Mouse (Mus musculus) kidney, postnatal 0 days (tissue): ENCODE measurements around the gene Bola1. TPM values are rescaled to one million over a fixed set of nuclear protein-coding genes. Genes with fewer than 3 reads are reported as not detected.

Source experiments
- ATAC-seq: fragments of 200-750 bp; cut with Nextera tagmentation; replicated peaks from 2 replicates; pipeline ENCODE4 v1.8.0; 2017; ENCODE audit warnings: low read depth, moderate number of reproducible peaks, moderate TSS enrichment, moderate library complexity; ENCODE audit not compliant: low FRiP score
- DNase-seq: peaks from one replicate; pipeline ENCODE4 v3.0.0-alpha.2; 2016; ENCODE audit warnings: low spot score
- H3K27ac ChIP-seq: fragments of 300-500 bp; sonication (generic); 2 replicates; pipeline ENCODE4 v1.5.1; 2014; ENCODE audit warnings: mild to moderate bottlenecking
- H3K27me3 ChIP-seq: fragments of 300-500 bp; sonication (generic); 2 replicates; pipeline ENCODE4 v1.6.1; 2014; ENCODE audit warnings: low read length, mixed read lengths; ENCODE audit not compliant: insufficient read depth
- H3K36me3 ChIP-seq: fragments of 300-500 bp; sonication (generic); 2 replicates; pipeline ENCODE4 v1.6.1; 2014; ENCODE audit warnings: low read length, mixed read lengths; ENCODE audit not compliant: insufficient read depth
- H3K4me1 ChIP-seq: fragments of 300-500 bp; sonication (generic); replicated peaks from 2 replicates; pipeline ENCODE4 v1.6.1; 2014; ENCODE audit warnings: antibody characterized with exemption, low read length, mixed read lengths; ENCODE audit not compliant: insufficient read depth
- H3K4me2 ChIP-seq: fragments of 300-500 bp; sonication (generic); 2 replicates; pipeline ENCODE4 v1.6.1; 2014; ENCODE audit warnings: mild to moderate bottlenecking, low read length, moderate library complexity, mixed read lengths
- H3K4me3 ChIP-seq: fragments of 300-500 bp; sonication (generic); replicated peaks from 2 replicates; pipeline ENCODE4 v1.5.1; 2014; ENCODE audit warnings: low read depth, low read length
- H3K9ac ChIP-seq: fragments of 300-500 bp; sonication (generic); 2 replicates; pipeline ENCODE4 v1.6.1; 2014; ENCODE audit warnings: low read depth, low read length
- H3K9me3 ChIP-seq: fragments of 300-500 bp; sonication (generic); replicated peaks from 2 replicates; pipeline ENCODE4 v1.6.1; 2016; ENCODE audit warnings: low read length, inconsistent platforms, mixed read lengths
- CTCF ChIP-seq: IDR thresholded peaks from 2 replicates; pipeline ENCODE4 v1.5.1; 2016; ENCODE audit warnings: antibody characterized with exemption, low read depth, mild to moderate bottlenecking, moderate library complexity
- WGBS: fragments of 180-500 bp; shearing (Covaris S2); extraction: QIAGEN DNeasy Blood & Tissue Kit; methylation state at CpG from one replicate; pipeline ENCODE4 v1.1.7; 2014; 5-methylcytosine and 5-hydroxymethylcytosine counted together
- polyA plus RNA-seq: library from polyadenylated mRNA; unstranded; fragments of >200 nt; fragmentation: Nextera tagmentation; extraction: Ambion mirVana; gene quantifications from 2 replicates; pipeline ENCODE4 v1.2.1, GENCODE M21; 2015

Bola1 gene
- polyA plus RNA-seq, 1 experiment from 2014 or later, result 70.5 TPM

DNA sequence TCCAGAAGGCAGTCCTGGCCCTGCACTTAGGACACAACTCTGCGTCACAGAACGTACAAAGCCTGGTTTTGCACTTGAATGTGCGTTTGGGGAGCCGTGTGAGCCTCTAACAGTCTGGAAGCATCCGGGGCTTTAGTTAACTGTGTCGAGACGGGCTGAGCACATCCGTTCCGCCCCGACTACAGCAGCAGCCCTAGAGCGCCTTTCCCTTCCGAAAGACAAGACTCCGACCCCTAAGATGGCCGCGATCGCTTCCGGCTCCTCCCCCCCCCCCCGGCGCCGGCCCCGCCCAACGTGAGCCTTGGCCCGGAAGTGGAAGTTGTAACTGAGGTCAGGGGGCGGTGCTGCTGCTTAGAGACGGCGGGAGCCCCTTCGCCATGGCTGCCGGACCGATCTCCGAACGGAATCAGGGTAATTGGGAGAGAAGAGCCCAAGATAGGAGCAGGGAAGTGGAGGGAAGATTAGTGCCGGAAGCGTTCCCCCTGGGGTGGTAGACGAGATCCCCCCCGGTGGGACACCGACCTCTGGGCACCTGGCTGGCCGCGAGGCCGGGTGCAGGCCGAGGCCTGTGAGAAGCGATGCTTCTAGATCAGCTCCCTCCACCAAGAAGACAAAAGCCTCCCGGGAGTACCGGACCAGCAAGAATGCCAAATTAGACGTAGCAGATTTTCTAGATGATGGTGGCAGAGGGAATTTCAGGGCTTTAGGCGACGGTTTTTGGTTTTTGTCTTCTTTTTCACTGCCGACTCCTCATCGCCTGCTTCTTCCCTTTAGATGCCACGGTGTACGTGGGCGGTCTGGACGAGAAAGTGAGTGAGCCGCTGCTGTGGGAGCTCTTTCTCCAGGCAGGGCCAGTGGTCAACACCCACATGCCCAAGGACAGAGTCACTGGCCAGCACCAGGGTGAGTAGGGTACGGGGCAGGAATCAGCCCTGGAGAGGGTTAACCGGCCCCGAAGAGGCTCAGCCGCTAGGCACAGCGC is 47.0 kb downstream of the Bola1 start, which contains the start of gene Sf3b4:
Gene Sf3b4, plus strand, starts transcription at position 136 of the 982 bp plus-strand sequence.
- 1% methylated on average over 58 of the region's 58 CpGs for WGBS
- ATAC-seq, result peak; percentile 92
- H3K9me3 ChIP-seq, result no peaks in the 10 kb centered on the region
- peaks cover 26% of the 10 kb centered on the region for H3K36me3 ChIP-seq
- peak within 1 kb of the TSS; percentile 98 for H3K4me3 ChIP-seq
- H3K27ac ChIP-seq, result peak within 1 kb of the TSS; percentile 99
- TF ChIP-seq CTCF, result no peak
- H3K9ac ChIP-seq, result peak within 1 kb of the TSS; percentile 81
- no peaks in the 10 kb centered on the region for H3K27me3 ChIP-seq
- peak within 1 kb of the TSS; percentile 93 for H3K4me2 ChIP-seq
- DNase-seq, result peak; percentile 97
- peaks cover 20% of the 10 kb centered on the region for H3K4me1 ChIP-seq

DNA sequence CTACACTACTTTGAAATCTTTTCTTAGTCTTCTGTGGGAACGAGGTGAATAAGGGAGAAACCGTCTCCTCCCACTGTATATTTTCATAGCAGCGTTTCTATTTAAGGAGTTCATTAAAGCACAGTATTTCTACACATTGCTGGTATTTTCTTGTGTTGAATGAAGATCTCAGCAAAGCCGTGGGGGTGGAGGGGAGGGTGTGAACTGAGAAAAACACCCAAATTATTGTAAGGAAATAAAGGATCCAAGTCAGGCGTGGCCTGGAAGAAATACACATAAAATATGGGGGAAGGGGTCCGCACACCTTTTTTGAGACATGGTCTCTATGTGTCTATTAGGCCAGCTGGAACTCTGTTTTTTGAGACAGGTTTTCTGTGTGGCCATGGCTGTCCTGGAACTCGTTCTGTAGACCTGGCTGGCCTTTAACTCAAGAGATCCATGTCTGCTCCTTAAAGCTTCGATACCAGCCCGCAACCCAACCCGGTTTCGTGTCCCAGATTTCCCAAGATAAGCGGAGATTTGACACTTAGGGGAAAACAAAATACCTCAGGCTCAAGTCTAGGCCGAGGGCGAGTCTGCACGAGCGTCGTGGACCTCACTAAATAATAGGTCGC is 47.8 kb downstream of the Bola1 start:
- WGBS, result 11% methylated on average over 18 of the region's 18 CpGs
- DNase-seq, result no peak
- no peaks in the 10 kb centered on the region for H3K27me3 ChIP-seq
- H3K27ac ChIP-seq, result peak overlapping the region; percentile 99
- H3K4me3 ChIP-seq, result peak overlapping the region; percentile 98
- peak overlapping the region; percentile 81 for H3K9ac ChIP-seq
- no peak for TF ChIP-seq CTCF
- ATAC-seq, result no peak
- peak overlapping the region; percentile 93 for H3K4me2 ChIP-seq
- no peaks in the 10 kb centered on the region for H3K9me3 ChIP-seq
- peaks cover 21% of the 10 kb centered on the region; the same call in 1 of the 2 replicates for H3K36me3 ChIP-seq
- H3K4me1 ChIP-seq, result peaks cover 20% of the 10 kb centered on the region

DNA sequence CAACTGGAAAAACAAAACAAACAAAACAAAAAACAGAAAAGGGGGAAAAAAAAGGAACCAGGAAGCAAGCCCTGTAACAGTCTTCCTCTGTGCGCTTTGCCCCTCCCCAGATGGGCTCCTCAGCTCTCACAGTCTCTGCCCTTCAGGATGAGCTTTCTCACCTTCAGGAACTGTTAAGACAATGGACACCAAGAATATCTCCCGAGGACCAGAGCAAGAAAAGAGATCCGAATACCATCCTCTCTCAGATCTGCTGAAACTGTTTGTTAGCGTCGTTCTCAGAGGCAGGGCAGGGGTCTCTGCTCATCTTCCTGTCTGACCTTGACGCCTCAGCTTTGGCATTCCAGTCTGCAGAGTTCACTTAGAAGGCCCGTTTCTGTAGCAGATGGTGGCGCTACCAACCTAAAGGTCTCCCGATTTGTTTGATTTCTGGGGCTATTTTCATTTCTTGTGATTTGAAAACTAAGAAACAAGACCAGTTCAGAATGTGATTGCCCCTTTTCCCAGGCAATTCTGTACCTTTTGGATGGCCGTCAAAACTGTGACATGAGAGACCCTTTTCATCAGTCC is 48.4 kb downstream of the Bola1 start:
- Histone ChIP-seq H3K4me3 (peak overlapping the region; percentile 98), H3K27ac (peak overlapping the region; percentile 99), H3K4me2 (peak overlapping the region; percentile 93), H3K27me3 (no peaks in the 10 kb centered on the region), H3K4me1 (peaks cover 20% of the 10 kb centered on the region), H3K36me3 (peaks cover 15% of the 10 kb centered on the region; the same call in 1 of the 2 replicates), H3K9ac (peak overlapping the region; percentile 81), H3K9me3 (no peaks in the 10 kb centered on the region)
- no peak for TF ChIP-seq CTCF
- 50% methylated on average over 10 of the region's 10 CpGs for WGBS
- DNase-seq (peak; percentile 24), ATAC-seq (no peak)

DNA sequence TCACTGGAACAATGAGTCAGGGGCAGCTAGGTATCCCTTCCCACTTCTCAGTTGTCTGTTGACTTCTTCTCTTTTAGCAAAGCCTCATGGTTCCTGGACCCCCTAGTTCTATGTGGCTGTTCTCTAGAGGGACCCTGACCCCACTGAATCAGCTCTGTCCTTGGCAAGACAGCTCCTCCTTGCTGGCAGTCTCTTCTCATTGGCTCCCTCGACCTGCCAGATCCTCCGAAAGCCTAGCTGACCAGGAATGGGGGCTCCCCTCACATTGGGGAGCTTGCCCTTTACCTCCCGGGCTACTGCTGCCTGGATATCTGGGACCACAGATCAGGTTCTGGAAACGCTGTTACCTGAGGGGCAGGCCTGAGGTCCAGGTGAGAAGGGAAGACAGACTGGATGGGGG is 49.2 kb downstream of the Bola1 start:
- WGBS, result 91% methylated on average over 4 of the region's 4 CpGs

DNA sequence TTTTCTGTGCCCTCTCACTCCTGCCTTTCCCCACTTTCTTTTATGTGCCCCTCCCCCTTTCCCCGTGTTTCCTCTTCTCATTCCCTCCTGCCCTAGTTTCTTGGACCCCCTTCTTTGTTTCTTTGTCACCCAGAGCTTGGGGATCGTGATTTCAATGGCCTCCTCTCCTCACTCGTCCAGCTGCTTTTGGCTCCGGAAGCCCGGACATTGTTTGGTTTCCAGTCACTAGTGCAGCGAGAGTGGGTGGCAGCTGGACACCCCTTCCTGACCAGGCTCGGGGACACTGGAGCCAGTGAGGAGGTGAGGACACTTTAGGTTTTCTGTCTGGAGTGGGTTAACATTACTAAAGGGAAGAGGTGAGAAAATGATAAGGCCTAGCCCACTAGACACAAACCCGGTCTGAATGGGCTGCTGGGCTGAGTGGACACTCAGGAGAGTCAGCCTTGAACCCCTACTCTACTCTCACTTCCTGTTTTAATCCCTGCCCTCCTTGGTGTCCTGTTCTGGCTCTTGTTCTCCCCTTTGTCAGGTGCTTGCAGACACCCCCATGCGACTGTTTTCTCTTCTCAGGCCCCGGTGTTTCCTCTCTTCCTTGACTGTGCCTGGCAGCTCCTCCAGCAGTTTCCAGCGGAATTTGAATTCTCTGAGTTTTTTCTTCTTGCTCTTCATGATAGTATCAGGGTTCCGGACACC is 50.9 kb downstream of the Bola1 start:
- Histone ChIP-seq H3K4me2 (no peak overlapping the region), H3K36me3 (0 out of 2 replicates have a peak, but pooled peaks cover 6% of the 10 kb centered on the region), H3K27ac (no peak overlapping the region), H3K4me3 (no peak overlapping the region), H3K4me1 (peaks cover 16% of the 10 kb centered on the region; the same call in 1 of the 2 replicates), H3K9me3 (no peaks in the 10 kb centered on the region), H3K27me3 (no peaks in the 10 kb centered on the region), H3K9ac (no peak overlapping the region)
- 71% methylated on average over 12 of the region's 12 CpGs for WGBS
- DNase-seq (no peak), ATAC-seq (no peak)
- no peak for TF ChIP-seq CTCF

More for the DNA sequence above, 49.2 kb downstream of the Bola1 start:
- H3K4me2 ChIP-seq, result no peak overlapping the region
- no peak for ATAC-seq
- H3K9me3 ChIP-seq, result no peaks in the 10 kb centered on the region
- no peak for DNase-seq
- TF ChIP-seq CTCF, result no peak
- H3K27me3 ChIP-seq, result no peaks in the 10 kb centered on the region
- 0 out of 2 replicates have a peak overlapping the region, but pooled peaks have one; percentile 99 for H3K27ac ChIP-seq
- H3K4me1 ChIP-seq, result peaks cover 20% of the 10 kb centered on the region
- no peak overlapping the region for H3K4me3 ChIP-seq
- no peak overlapping the region for H3K9ac ChIP-seq
- peaks cover 9% of the 10 kb centered on the region; the same call in 1 of the 2 replicates for H3K36me3 ChIP-seq
